Mouse (Mus musculus): ENCODE results near the gene Grip2. TPM values are rescaled to one million over a fixed set of nuclear protein-coding genes. Genes with fewer than 3 reads are reported as not detected.

Gene Grip2
- polyA plus RNA-seq, 1 experiment from 2014 or later = 0.20 TPM

DNA sequence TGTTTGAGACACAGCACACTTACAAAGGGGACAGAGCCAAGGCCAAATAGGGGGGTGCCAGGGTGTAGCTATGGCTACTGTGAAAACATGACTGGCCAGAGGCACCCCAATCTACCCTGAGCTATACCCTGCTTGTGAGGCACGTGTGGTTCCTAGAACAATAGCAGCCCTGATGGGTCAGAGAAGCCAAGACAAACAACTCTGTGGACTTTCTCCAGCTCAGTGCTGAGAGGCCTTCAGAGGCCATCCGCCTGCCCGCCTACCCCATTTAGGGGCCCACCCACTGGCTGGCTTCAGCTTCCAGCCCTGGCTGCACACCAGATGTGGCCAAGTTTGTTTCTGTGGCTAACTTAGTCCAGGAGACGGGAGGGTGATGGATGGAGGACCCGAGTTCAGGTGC, 90.6 kb downstream of the Grip2 start:
- H3K36me3 ChIP-seq (ENCODE audit: control insufficient read depth, insufficient read depth, low read length) = peaks cover 76% of the 10 kb centered on the region
- H3K9me3 ChIP-seq (ENCODE audit: control insufficient read depth, low read length) = no peaks in the 10 kb centered on the region
- WGBS = 53% methylated on average over 5 of the region's 5 CpGs
- H3K4me2 ChIP-seq (replicated peaks; ENCODE audit: low read depth, low read length) = no peak overlapping the region
- H3K4me3 ChIP-seq (ENCODE audit: low read length) = no peak overlapping the region
- H3K27ac ChIP-seq (ENCODE audit: low read depth, low read length) = no peak overlapping the region; the same call in 1 of the 2 replicates
- ATAC-seq (ENCODE audit: low FRiP score, low TSS enrichment) = no peak
- no peaks in the 10 kb centered on the region for H3K27me3 ChIP-seq (ENCODE audit: control insufficient read depth, insufficient read depth, low read length)
- H3K9ac ChIP-seq (ENCODE audit: low read depth, low read length) = no peak overlapping the region
- no peaks in the 10 kb centered on the region for H3K4me1 ChIP-seq (ENCODE audit: control insufficient read depth, insufficient read depth, low read length)

DNA sequence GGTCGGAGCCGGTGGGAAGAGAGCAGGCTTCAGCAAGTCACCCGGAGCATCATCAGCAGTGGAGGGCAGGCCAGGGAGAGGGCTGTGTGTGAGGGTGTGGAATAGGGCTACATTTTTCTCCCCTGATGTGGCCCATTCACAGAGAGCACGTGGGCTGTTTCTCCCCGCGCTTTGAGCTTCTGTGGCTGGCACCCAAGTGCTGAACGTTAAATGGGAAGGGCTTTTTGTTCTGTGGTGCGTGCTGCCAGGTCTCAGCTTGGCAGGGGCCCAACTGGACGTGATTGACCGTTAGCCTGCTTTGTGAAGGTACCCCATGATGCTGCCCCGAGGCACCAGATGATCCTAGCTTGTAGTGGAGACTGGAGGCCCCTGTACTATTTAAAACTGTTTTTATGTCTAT, 94.9 kb downstream of the Grip2 start:
- no peak for ATAC-seq (ENCODE audit: low FRiP score, low TSS enrichment)
- no peak overlapping the region for H3K27ac ChIP-seq (ENCODE audit: low read depth, low read length)
- H3K36me3 ChIP-seq (ENCODE audit: control insufficient read depth, insufficient read depth, low read length) = peaks cover 66% of the 10 kb centered on the region
- H3K27me3 ChIP-seq (ENCODE audit: control insufficient read depth, insufficient read depth, low read length) = no peaks in the 10 kb centered on the region
- H3K4me1 ChIP-seq (ENCODE audit: control insufficient read depth, insufficient read depth, low read length) = peaks cover 19% of the 10 kb centered on the region
- H3K9ac ChIP-seq (ENCODE audit: low read depth, low read length) = no peak overlapping the region
- no peaks in the 10 kb centered on the region for H3K9me3 ChIP-seq (ENCODE audit: control insufficient read depth, low read length)
- no peak overlapping the region for H3K4me3 ChIP-seq (ENCODE audit: low read length)
- 90% methylated on average over 11 of the region's 11 CpGs for WGBS
- H3K4me2 ChIP-seq (replicated peaks; ENCODE audit: low read depth, low read length) = no peak overlapping the region

DNA sequence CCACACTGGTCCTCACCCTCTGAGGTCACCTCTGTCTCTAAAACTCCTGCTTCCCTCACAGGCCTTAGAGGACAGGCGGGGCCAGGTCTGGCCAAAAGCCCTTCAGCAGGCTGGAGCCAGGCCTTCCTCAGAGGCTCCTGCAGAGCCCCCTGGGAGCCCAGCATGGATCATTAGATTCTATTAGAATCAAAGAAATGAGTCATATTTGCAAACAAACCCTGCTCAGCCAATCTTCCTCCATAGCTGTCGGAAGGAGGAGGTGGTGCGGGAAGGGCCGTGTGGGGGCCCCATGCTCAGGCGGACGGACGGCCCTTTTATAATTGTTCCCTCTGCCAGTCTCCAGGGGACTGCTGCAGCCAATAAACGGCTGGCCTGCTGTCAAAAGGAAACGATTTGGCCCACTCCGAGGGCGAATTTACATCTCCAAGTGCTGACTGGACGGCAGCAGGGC, 97.3 kb downstream of the Grip2 start:
- WGBS = 17% methylated on average over 12 of the region's 12 CpGs
- H3K4me2 ChIP-seq (replicated peaks; ENCODE audit: low read depth, low read length) = no peak overlapping the region
- peaks cover 70% of the 10 kb centered on the region for H3K36me3 ChIP-seq (ENCODE audit: control insufficient read depth, insufficient read depth, low read length)

DNA sequence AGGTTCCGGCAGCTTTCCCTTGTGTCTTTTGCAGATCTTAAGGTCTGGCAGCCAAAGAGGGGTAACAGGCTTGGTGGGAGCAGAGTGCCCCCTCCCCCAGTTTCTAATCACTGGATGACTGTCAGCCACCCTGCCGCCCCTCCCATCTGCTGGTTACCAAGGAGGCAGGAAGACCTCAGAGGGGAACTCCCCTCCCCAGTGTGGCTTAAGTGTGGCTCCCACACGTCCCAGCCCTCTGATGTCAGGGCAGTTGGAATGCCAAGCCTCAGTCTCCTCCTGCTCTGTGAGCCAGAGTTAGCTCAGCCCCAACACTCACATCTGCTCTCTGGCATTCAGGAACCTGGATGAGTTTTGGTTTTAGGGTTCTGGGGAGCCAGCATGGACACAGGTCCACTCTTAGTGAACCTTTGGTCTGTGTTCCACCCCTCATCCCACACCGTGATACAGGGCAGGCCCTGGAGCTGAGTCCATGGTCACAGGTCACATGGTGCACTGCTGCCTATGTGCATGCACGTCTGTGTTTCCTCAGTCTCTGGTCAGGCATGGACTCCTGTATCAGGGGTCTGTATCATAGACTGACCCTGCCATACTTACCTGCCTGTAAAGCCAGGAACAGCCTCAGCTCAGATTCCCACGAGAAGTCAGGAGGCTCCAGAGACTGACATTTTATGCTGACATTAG, 98.0 kb downstream of the Grip2 start:
- Histone ChIP-seq H3K36me3 (ENCODE audit: control insufficient read depth, insufficient read depth, low read length) (peaks cover 76% of the 10 kb centered on the region), H3K9me3 (ENCODE audit: control insufficient read depth, low read length) (no peaks in the 10 kb centered on the region), H3K4me2 (replicated peaks; ENCODE audit: low read depth, low read length) (no peak overlapping the region), H3K27ac (ENCODE audit: low read depth, low read length) (peak overlapping the region; percentile 53; the same call in 1 of the 2 replicates), H3K4me1 (ENCODE audit: control insufficient read depth, insufficient read depth, low read length) (peaks cover 19% of the 10 kb centered on the region), H3K9ac (ENCODE audit: low read depth, low read length) (no peak overlapping the region), H3K27me3 (ENCODE audit: control insufficient read depth, insufficient read depth, low read length) (no peaks in the 10 kb centered on the region), H3K4me3 (ENCODE audit: low read length) (no peak overlapping the region)
- 35% methylated on average over 6 of the region's 6 CpGs for WGBS
- ATAC-seq (ENCODE audit: low FRiP score, low TSS enrichment) = peak; percentile 50; the same call in 1 of the 2 replicates

More for the DNA sequence above, 97.3 kb downstream of the Grip2 start:
- H3K27me3 ChIP-seq (ENCODE audit: control insufficient read depth, insufficient read depth, low read length) = no peaks in the 10 kb centered on the region
- H3K4me3 ChIP-seq (ENCODE audit: low read length) = no peak overlapping the region
- peak overlapping the region; percentile 55; the same call in 1 of the 2 replicates for H3K27ac ChIP-seq (ENCODE audit: low read depth, low read length)
- peaks cover 19% of the 10 kb centered on the region for H3K4me1 ChIP-seq (ENCODE audit: control insufficient read depth, insufficient read depth, low read length)
- ATAC-seq (ENCODE audit: low FRiP score, low TSS enrichment) = 0 out of 2 replicates have a peak, but pooled peaks have one; percentile 16
- H3K9ac ChIP-seq (ENCODE audit: low read depth, low read length) = no peak overlapping the region
- H3K9me3 ChIP-seq (ENCODE audit: control insufficient read depth, low read length) = no peaks in the 10 kb centered on the region

DNA sequence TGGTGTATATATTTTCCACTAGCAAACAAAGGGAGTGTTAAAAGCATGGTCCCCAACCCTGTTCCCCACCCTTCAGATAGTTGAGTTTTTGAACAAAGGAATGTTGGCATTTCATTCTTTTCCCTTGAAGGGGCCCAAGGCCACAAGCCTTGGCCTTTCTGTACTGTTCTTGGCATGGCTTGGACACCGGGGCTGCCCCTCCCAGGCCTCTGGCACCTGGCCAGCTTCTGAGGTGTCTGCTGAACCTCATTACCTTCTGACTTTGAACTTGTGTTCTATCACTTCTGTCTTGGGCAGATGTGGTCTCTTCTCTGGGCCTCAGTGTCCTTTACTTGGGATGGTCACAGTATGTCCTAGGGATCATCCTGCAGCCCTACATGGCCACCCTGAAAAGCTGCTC, 99.7 kb downstream of the Grip2 start:
- Histone ChIP-seq H3K4me2 (replicated peaks; ENCODE audit: low read depth, low read length) (no peak overlapping the region), H3K27me3 (ENCODE audit: control insufficient read depth, insufficient read depth, low read length) (no peaks in the 10 kb centered on the region), H3K36me3 (ENCODE audit: control insufficient read depth, insufficient read depth, low read length) (peaks cover 85% of the 10 kb centered on the region), H3K9ac (ENCODE audit: low read depth, low read length) (no peak overlapping the region), H3K4me3 (ENCODE audit: low read length) (no peak overlapping the region), H3K27ac (ENCODE audit: low read depth, low read length) (no peak overlapping the region), H3K4me1 (ENCODE audit: control insufficient read depth, insufficient read depth, low read length) (peaks cover 19% of the 10 kb centered on the region), H3K9me3 (ENCODE audit: control insufficient read depth, low read length) (no peaks in the 10 kb centered on the region)
- 75% methylated on average over 1 of the region's 1 CpGs for WGBS
- no peak for ATAC-seq (ENCODE audit: low FRiP score, low TSS enrichment)

DNA sequence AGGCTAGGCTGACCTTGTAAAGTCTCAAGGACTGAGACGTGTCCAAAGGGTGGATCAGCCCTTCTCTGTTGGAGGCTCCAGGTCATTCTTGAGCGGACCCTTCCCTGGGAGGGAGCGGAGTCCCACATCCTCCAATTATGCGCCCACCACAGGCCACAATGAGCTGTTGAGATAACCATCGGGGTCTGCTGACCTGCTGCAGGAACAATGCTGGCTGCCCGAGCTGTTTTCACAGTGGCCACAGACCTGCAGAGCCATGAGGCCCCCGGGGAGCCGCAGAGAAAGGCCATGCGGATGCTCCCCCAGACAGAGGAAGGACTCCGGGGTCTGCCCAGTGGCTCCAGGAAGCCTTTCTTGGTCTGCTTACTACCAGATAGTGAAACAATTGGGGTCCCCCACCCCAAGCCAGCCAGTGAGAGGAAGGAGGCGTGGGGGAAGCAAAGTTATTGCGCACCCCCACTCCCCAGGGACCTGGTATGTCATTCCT, 105.8 kb downstream of the Grip2 start:
- Histone ChIP-seq H3K27me3 (ENCODE audit: control insufficient read depth, insufficient read depth, low read length) (no peaks in the 10 kb centered on the region), H3K9me3 (ENCODE audit: control insufficient read depth, low read length) (no peaks in the 10 kb centered on the region), H3K9ac (ENCODE audit: low read depth, low read length) (0 out of 2 replicates have a peak overlapping the region, but pooled peaks have one; percentile 7), H3K4me2 (replicated peaks; ENCODE audit: low read depth, low read length) (no peak overlapping the region), H3K36me3 (ENCODE audit: control insufficient read depth, insufficient read depth, low read length) (peaks cover 43% of the 10 kb centered on the region), H3K4me1 (ENCODE audit: control insufficient read depth, insufficient read depth, low read length) (peaks cover 38% of the 10 kb centered on the region), H3K4me3 (ENCODE audit: low read length) (no peak overlapping the region), H3K27ac (ENCODE audit: low read depth, low read length) (peak overlapping the region; percentile 30; the same call in 1 of the 2 replicates)
- 29% methylated on average over 12 of the region's 12 CpGs for WGBS
- peak; percentile 28; the same call in 1 of the 2 replicates for ATAC-seq (ENCODE audit: low FRiP score, low TSS enrichment)

DNA sequence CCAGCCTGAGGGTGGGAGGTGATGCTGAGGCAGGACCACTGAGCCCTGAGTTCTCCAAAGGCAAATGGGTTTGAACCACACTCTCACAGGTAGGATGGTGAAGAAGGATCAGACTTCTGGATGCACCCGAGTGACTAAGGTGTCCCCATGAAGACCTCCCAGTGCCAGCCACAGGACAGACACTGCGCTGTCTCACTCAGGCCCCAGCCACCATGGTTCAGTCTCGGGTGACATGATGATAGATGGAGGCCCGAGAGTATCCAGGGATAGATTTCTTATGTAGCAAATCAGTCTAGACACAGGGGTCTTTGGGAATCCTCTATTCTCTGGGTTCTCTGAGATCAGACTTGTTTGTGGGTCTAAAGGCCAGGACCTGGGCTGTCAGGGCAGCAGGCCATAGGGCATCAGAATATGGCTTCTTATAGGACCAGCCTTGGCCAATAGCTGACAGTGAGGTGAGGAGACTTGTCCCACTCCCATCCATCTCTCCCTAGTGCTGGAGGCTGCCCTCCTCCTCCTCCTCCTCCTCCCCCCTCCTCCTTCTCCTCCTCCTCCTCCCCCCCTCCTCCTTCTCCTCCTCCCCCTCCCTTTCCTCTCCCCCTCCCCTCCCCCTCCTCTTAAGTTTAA, 106.3 kb downstream of the Grip2 start:
- Histone ChIP-seq H3K4me3 (ENCODE audit: low read length) (no peak overlapping the region), H3K27me3 (ENCODE audit: control insufficient read depth, insufficient read depth, low read length) (no peaks in the 10 kb centered on the region), H3K4me2 (replicated peaks; ENCODE audit: low read depth, low read length) (no peak overlapping the region), H3K27ac (ENCODE audit: low read depth, low read length) (peak overlapping the region; percentile 43; the same call in 1 of the 2 replicates), H3K9me3 (ENCODE audit: control insufficient read depth, low read length) (no peaks in the 10 kb centered on the region), H3K4me1 (ENCODE audit: control insufficient read depth, insufficient read depth, low read length) (peaks cover 38% of the 10 kb centered on the region), H3K9ac (ENCODE audit: low read depth, low read length) (no peak overlapping the region), H3K36me3 (ENCODE audit: control insufficient read depth, insufficient read depth, low read length) (peaks cover 38% of the 10 kb centered on the region)
- 28% methylated on average over 4 of the region's 4 CpGs for WGBS
- ATAC-seq (ENCODE audit: low FRiP score, low TSS enrichment) = peak; percentile 51

DNA sequence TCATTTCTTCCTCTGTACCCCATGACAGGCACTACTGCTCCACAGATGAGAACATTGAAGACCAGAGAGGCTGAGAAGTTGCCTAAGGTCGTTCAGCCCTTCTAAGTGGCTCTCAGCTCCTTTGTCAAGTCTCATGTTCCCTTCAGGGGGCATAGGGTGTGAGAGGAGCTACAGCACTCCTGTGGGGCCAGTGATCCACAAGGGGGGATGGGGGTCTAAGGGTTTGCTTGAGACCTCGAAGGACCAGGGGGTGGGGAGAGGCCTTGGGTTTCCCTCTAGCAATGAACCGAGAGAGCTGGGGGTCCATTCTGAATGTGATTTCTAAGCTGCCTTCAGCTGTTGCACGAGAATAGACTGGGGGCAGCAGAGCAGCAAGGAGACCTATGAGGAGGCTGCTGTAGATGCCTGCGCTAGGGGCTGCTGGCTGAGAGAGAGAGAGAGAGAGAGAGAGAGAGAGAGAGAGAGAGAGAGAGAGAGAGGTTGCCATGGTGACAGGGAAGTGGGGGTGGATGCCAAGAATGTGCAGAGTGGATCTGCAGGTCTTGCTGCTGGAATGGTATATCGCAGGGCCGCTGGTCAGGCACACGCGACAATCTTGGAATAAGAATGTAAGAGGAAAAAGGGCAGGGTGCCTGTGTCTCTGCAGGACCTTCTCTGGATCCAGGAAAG, 107.1 kb downstream of the Grip2 start:
- ATAC-seq (ENCODE audit: low FRiP score, low TSS enrichment) = peak; percentile 64
- H3K27ac ChIP-seq (ENCODE audit: low read depth, low read length) = peak overlapping the region; percentile 43; the same call in 1 of the 2 replicates
- H3K9ac ChIP-seq (ENCODE audit: low read depth, low read length) = no peak overlapping the region
- H3K36me3 ChIP-seq (ENCODE audit: control insufficient read depth, insufficient read depth, low read length) = peaks cover 31% of the 10 kb centered on the region
- peaks cover 38% of the 10 kb centered on the region for H3K4me1 ChIP-seq (ENCODE audit: control insufficient read depth, insufficient read depth, low read length)
- no peak overlapping the region for H3K4me3 ChIP-seq (ENCODE audit: low read length)
- 7% methylated on average over 9 of the region's 9 CpGs for WGBS
- no peak overlapping the region for H3K4me2 ChIP-seq (replicated peaks; ENCODE audit: low read depth, low read length)
- H3K27me3 ChIP-seq (ENCODE audit: control insufficient read depth, insufficient read depth, low read length) = no peaks in the 10 kb centered on the region
- no peaks in the 10 kb centered on the region for H3K9me3 ChIP-seq (ENCODE audit: control insufficient read depth, low read length)

All from kidney, embryonic 14.5 days (tissue).